Mouse (Mus musculus) T-helper 17 cell (primary cell): Measurements from ENCODE around the gene Tmem248.

Experiments
- in situ Hi-C, 2 experiments: fragments of 300-600 bp; cut with MboI, MseI; formaldehyde crosslinking; loops; 1 replicate in 1 of 2; 2 replicates in 1 of 2; pipeline ENCODE4 v1.15.1; 2025; ENCODE audit warnings: high pct_unique_total_duplicates in 2 of 2

Gene Tmem248

GRCm38 (mm10) chr5:130200233-130201029 is 16.4 kb upstream of the Tmem248 start:
- in situ Hi-C loops: no loop called here

GRCm38 (mm10) chr5:130203948-130204347 is 12.9 kb upstream of the Tmem248 start:
- in situ Hi-C loops: no loop called here

- in situ Hi-C loops: no loop called here
These were observed 12.3 kb upstream of the Tmem248 start for GRCm38 (mm10) chr5:130204560-130204959.

GRCm38 (mm10) chr5:130205441-130206023 is 11.3 kb upstream of the Tmem248 start:
- in situ Hi-C loops: no loop called here

- in situ Hi-C loops: no loop called here
These were observed 9.6 kb upstream of the Tmem248 start for GRCm38 (mm10) chr5:130207299-130207698.

GRCm38 (mm10) chr5:130212956-130213355 is 3.9 kb upstream of the Tmem248 start:
- in situ Hi-C loops: no loop called here

GRCm38 (mm10) chr5:130217406-130217805 is 525 bp downstream of the Tmem248 start:
- in situ Hi-C loops: no loop called here

- in situ Hi-C loops: no loop called here
These were observed 1.5 kb downstream of the Tmem248 start for GRCm38 (mm10) chr5:130218336-130218735.

- in situ Hi-C loops: loop anchor here (5.0 to 10.0 kb wide), 2 partner anchors 49 to 437 kb away; partner anchors contain the start of genes Psph (in 1 of the 2) and Rabgef1 (in 1 of the 2)
These were observed 4.4 kb downstream of the Tmem248 start for GRCm38 (mm10) chr5:130221316-130221715.

- in situ Hi-C loops: loop anchor here (5.0 to 10.0 kb wide), 2 partner anchors 49 to 437 kb away; partner anchors contain the start of genes Psph (in 1 of the 2) and Rabgef1 (in 1 of the 2)
These were observed 4.9 kb downstream of the Tmem248 start for GRCm38 (mm10) chr5:130221760-130222145.

GRCm38 (mm10) chr5:130222146-130223004 is 5.5 kb downstream of the Tmem248 start:
- in situ Hi-C loops: loop anchor here (5.0 to 10.0 kb wide), 2 partner anchors 50 to 438 kb away; partner anchors contain the start of genes Psph (in 1 of the 2) and Rabgef1 (in 1 of the 2)

GRCm38 (mm10) chr5:130226790-130227189 is 9.9 kb downstream of the Tmem248 start:
- in situ Hi-C loops: loop anchor here (5.0 to 10.0 kb wide), 2 partner anchors 442 to 454 kb away; partner anchors contain the start of gene Psph (in 1 of the 2)

- in situ Hi-C loops: loop anchor here (5.0 to 10.0 kb wide), 2 partner anchors 443 to 456 kb away; partner anchors contain the start of gene Psph (in 1 of the 2)
These were observed 11.2 kb downstream of the Tmem248 start for GRCm38 (mm10) chr5:130228120-130228519.

- in situ Hi-C loops: no loop called here
These were observed 19.4 kb downstream of the Tmem248 start for GRCm38 (mm10) chr5:130236302-130236701.

- in situ Hi-C loops: no loop called here
These were observed 22.4 kb downstream of the Tmem248 start for GRCm38 (mm10) chr5:130239236-130239635.

- in situ Hi-C loops: no loop called here
These were observed 23.0 kb downstream of the Tmem248 start for GRCm38 (mm10) chr5:130239856-130240255.

GRCm38 (mm10) chr5:130241426-130241825 is 24.5 kb downstream of the Tmem248 start:
- in situ Hi-C loops: no loop called here

GRCm38 (mm10) chr5:130247823-130248222 is 30.9 kb downstream of the Tmem248 start:
- in situ Hi-C loops: no loop called here

GRCm38 (mm10) chr5:130254164-130255016 is 37.5 kb downstream of the Tmem248 start:
- in situ Hi-C loops: loop anchor here (5.0 to 25.0 kb wide), 3 partner anchors 1067 to 1242 kb away; partner anchors contain the start of genes Ran (in 1 of the 2) and Stx2 (in 1 of the 2)

- in situ Hi-C loops: loop anchor here (5.0 to 25.0 kb wide), 3 partner anchors 1068 to 1243 kb away; partner anchors contain the start of genes Ran (in 1 of the 2) and Stx2 (in 1 of the 2)
These were observed 38.3 kb downstream of the Tmem248 start, which contains the start of the genes Sbds and Tyw1 for GRCm38 (mm10) chr5:130255017-130255720. TSS of gene Sbds (minus strand) at chr5:130255530. TSS of gene Tyw1 (plus strand) at chr5:130255619.
